Mouse (Mus musculus) adrenal gland, adult 8-10 months (tissue): ENCODE measurements at regions not wholly inside any gene's neighbourhood (a gene's known extent, or its start where the extent isn't known, plus 50 kb on each side); places are given as distances from the start of the nearest gene placed in this dataset.
"Not testable (repeated sequence)": the region's sequence is repeated elsewhere in the genome, so short reads cannot be mapped to it uniquely, and the experiment has no call there.

ENCODE experiments used
- DNase-seq: peaks from one replicate; pipeline ENCODE4 v3.0.0; 2022

- DNase-seq = no peak
Observed at GRCm38 (mm10) chr13:39566491-39566890, 605.8 kb upstream of the Slc35b3 start.

GRCm38 (mm10) chr13:39537724-39538440 is 577.2 kb upstream of the Slc35b3 start:
- no peak for DNase-seq

GRCm38 (mm10) chr13:39526469-39526868 is 565.8 kb upstream of the Slc35b3 start:
- DNase-seq = no peak

GRCm38 (mm10) chr13:39523856-39524301 is 563.2 kb upstream of the Slc35b3 start:
- DNase-seq = no peak

GRCm38 (mm10) chr13:39523246-39523850 is 562.7 kb upstream of the Slc35b3 start:
- no peak for DNase-seq

GRCm38 (mm10) chr13:39520846-39521245 is 560.2 kb upstream of the Slc35b3 start:
- no peak for DNase-seq

GRCm38 (mm10) chr13:39516106-39516505 is 555.4 kb upstream of the Slc35b3 start:
- DNase-seq = no peak

- no peak for DNase-seq
Observed at GRCm38 (mm10) chr13:39489806-39490205, 529.1 kb upstream of the Slc35b3 start.

- no peak for DNase-seq
Observed at GRCm38 (mm10) chr13:39472621-39473020, 511.9 kb upstream of the Slc35b3 start.

GRCm38 (mm10) chr13:39441799-39442198 is 481.1 kb upstream of the Slc35b3 start:
- no peak for DNase-seq

- DNase-seq = peak; percentile 11
Observed at GRCm38 (mm10) chr13:39440907-39441306, 480.2 kb upstream of the Slc35b3 start.

- DNase-seq = no peak
Observed at GRCm38 (mm10) chr13:39440336-39440735, 479.7 kb upstream of the Slc35b3 start.

- DNase-seq = no peak
Observed at GRCm38 (mm10) chr13:39427996-39428395, 467.3 kb upstream of the Slc35b3 start.

- DNase-seq = no peak
Observed at GRCm38 (mm10) chr13:39425944-39426343, 465.3 kb upstream of the Slc35b3 start.

- no peak for DNase-seq
Observed at GRCm38 (mm10) chr13:39418127-39418526, 457.5 kb upstream of the Slc35b3 start.

GRCm38 (mm10) chr13:39411471-39412251 is 451.0 kb upstream of the Slc35b3 start:
- no peak for DNase-seq

GRCm38 (mm10) chr13:39392589-39392988 is 431.9 kb upstream of the Slc35b3 start:
- no peak for DNase-seq

- DNase-seq = not testable (repeated sequence)
Observed at GRCm38 (mm10) chr13:39392151-39392550, 431.5 kb upstream of the Slc35b3 start.

GRCm38 (mm10) chr13:39376677-39377076 is 416.0 kb upstream of the Slc35b3 start:
- no peak for DNase-seq

GRCm38 (mm10) chr13:39376269-39376668 is 415.6 kb upstream of the Slc35b3 start:
- DNase-seq = no peak

- DNase-seq = no peak
Observed at GRCm38 (mm10) chr13:39372565-39372964, 411.9 kb upstream of the Slc35b3 start.

- DNase-seq = no peak
Observed at GRCm38 (mm10) chr13:39363637-39364036, 403.0 kb upstream of the Slc35b3 start.

- no peak for DNase-seq
Observed at GRCm38 (mm10) chr13:39362536-39362935, 401.9 kb upstream of the Slc35b3 start.
